14 mouse cellular contexts compared by ENCODE assay signal in genomic region chr13:117836658-117837057, GRCm38 (mm10).
"Had no signal": no experiment of that assay in that cellular context is flagged by ENCODE, and none has a peak within 500 bp of the region (broad histone marks: within the 10 kb centered on the region; RNA-seq: fewer than 3 reads in every experiment).

No protein-coding gene starts in this region.

- ATAC-seq: liver, embryonic 12.5 days; midbrain, embryonic 16.5 days had no signal

- H3K27ac ChIP-seq: kidney, postnatal 0 days; limb, embryonic 15.5 days; liver, embryonic 12.5 days; midbrain, embryonic 12.5 days had no signal

- H3K9me3 ChIP-seq: limb, embryonic 15.5 days; liver, embryonic 12.5 days; midbrain, embryonic 12.5 days had no signal

- H3K9ac ChIP-seq: limb, embryonic 15.5 days; liver, embryonic 12.5 days; lung, embryonic 14.5 days; midbrain, embryonic 12.5 days had no signal

- H3K36me3 ChIP-seq: limb, embryonic 15.5 days; liver, embryonic 12.5 days; midbrain, embryonic 12.5 days had no signal

- DNase-seq: kidney, adult 9 months; kidney, postnatal 36 days; layer of hippocampus, adult 9-11 months; layer of hippocampus, postnatal 36 days; lung, embryonic 14.5 days; lung, postnatal 10 days; lung, postnatal 4 days; right cerebral cortex, postnatal 14 days; thymus, postnatal 36 days had no signal

- H3K27me3 ChIP-seq: limb, embryonic 15.5 days; liver, embryonic 12.5 days; midbrain, embryonic 12.5 days had no signal

- H3K4me3 ChIP-seq: limb, embryonic 15.5 days; liver, embryonic 12.5 days; midbrain, embryonic 12.5 days had no signal

- H3K4me1 ChIP-seq: limb, embryonic 15.5 days; liver, embryonic 12.5 days; midbrain, embryonic 12.5 days had no signal

- H3K4me2 ChIP-seq: limb, embryonic 15.5 days; liver, embryonic 12.5 days; lung, embryonic 14.5 days; midbrain, embryonic 12.5 days had no signal
